Mouse (Mus musculus) hindbrain, embryonic 16.5 days (tissue): ENCODE measurements around the gene Wipf1. TPM values are rescaled to one million over a fixed set of nuclear protein-coding genes. Genes with fewer than 3 reads are reported as not detected.

Experiments used
- ATAC-seq: fragments of 200-750 bp; cut with Nextera tagmentation; 2 replicates; pipeline ENCODE4 v1.8.0; 2017; ENCODE audit warnings: moderate TSS enrichment, moderate library complexity
- H3K27ac ChIP-seq: fragments of 300-500 bp; sonication (generic); 2 replicates; pipeline ENCODE4 v1.5.1; 2014; ENCODE audit warnings: low read depth, mild to moderate bottlenecking, control low read depth, low read length, moderate library complexity
- H3K27me3 ChIP-seq: fragments of 300-500 bp; sonication (generic); replicated peaks from 2 replicates; pipeline ENCODE4 v1.6.1; 2014; ENCODE audit warnings: low read length; ENCODE audit not compliant: control insufficient read depth, insufficient read depth
- H3K36me3 ChIP-seq: fragments of 300-500 bp; sonication (generic); 2 replicates; pipeline ENCODE4 v1.6.1; 2014; ENCODE audit warnings: mild to moderate bottlenecking, low read length, moderate library complexity, mixed read lengths; ENCODE audit not compliant: control insufficient read depth, insufficient read depth
- H3K4me1 ChIP-seq: fragments of 300-500 bp; sonication (generic); 2 replicates; pipeline ENCODE4 v1.6.1; 2014; ENCODE audit warnings: low read depth, low read length; ENCODE audit not compliant: control insufficient read depth, insufficient read depth
- H3K4me2 ChIP-seq: fragments of 300-500 bp; sonication (generic); 2 replicates; pipeline ENCODE4 v1.6.1; 2014; ENCODE audit warnings: mild to moderate bottlenecking, low read length, control low read depth, moderate library complexity
- H3K4me3 ChIP-seq: fragments of 300-500 bp; sonication (generic); 2 replicates; pipeline ENCODE4 v1.5.1; 2014; ENCODE audit warnings: mild to moderate bottlenecking, low read length, control low read depth, moderate library complexity
- H3K9ac ChIP-seq: fragments of 300-500 bp; sonication (generic); 2 replicates; pipeline ENCODE4 v1.6.1; 2014; ENCODE audit warnings: low read depth, mild to moderate bottlenecking, control low read depth, low read length, moderate library complexity
- H3K9me3 ChIP-seq: fragments of 300-500 bp; sonication (generic); 2 replicates; pipeline ENCODE4 v1.6.1; 2014; ENCODE audit warnings: mild to moderate bottlenecking, low read length, moderate library complexity; ENCODE audit not compliant: control insufficient read depth
- WGBS: fragments of 180-500 bp; shearing (Covaris S2); extraction: QIAGEN DNeasy Blood & Tissue Kit; methylation state at CpG from one replicate; pipeline ENCODE4 v1.1.7; 2014; 5-methylcytosine and 5-hydroxymethylcytosine counted together
- polyA plus RNA-seq: library from polyadenylated mRNA; unstranded; fragments of >200 nt; fragmentation: Nextera tagmentation; extraction: Ambion mirVana; gene quantifications from 2 replicates; pipeline ENCODE4 v1.2.1, GENCODE M21; 2015

Gene Wipf1
- polyA plus RNA-seq, 1 experiment from 2014 or later = 2.4 TPM

DNA sequence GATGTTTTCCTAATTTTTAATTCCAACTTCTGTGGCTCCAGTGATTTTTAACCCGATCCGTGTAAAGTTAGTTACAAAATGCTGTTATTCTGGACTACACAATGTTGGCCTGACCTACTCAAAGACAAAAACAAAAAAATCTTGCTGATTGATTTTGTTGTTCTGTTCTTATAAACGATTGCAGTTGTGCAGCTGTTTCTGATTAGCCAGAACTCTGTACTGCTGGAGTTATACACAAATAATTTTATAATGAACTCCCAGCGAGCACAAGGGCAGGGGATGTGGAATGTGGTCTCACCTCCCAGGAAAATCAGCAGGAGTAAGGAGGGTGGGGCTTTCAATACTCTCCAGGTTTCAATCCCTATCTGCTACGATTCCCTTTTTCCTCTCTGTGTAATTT is 10.6 kb downstream of the Wipf1 start:
- Histone ChIP-seq H3K4me3 (no peak overlapping the region), H3K4me2 (no peak overlapping the region), H3K27me3 (no peaks in the 10 kb centered on the region), H3K27ac (no peak overlapping the region), H3K4me1 (peaks cover 2% of the 10 kb centered on the region; the same call in 1 of the 2 replicates), H3K9ac (no peak overlapping the region), H3K9me3 (no peaks in the 10 kb centered on the region), H3K36me3 (no peaks in the 10 kb centered on the region)
- no peak for ATAC-seq
- WGBS = 84% methylated on average over 5 of the region's 5 CpGs

GRCm38 (mm10) chr2:73518311-73518710 is 11.2 kb downstream of the Wipf1 start:
- no peak for ATAC-seq
- H3K4me2 ChIP-seq = no peak overlapping the region
- 97% methylated on average over 2 of the region's 2 CpGs for WGBS

DNA sequence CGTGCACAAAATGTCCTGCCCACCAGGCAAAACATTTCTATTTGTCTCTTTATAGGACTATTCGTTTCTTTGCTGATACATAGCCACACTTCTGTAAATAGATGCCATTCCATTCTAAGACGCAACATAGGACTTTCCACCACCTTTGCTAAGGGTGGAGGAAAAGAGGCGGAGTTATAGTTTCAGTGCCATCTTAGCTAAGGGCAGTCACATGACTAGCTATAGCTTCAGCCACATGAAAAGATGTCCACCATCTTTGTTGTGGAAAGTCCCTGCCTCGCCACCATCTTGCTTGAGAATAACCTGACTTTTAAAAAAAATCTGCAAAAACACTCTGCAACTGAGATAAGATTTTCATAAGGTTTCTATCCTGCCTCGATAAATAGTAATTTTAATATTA is 15.4 kb downstream of the Wipf1 start:
- H3K4me1 ChIP-seq = no peaks in the 10 kb centered on the region
- no peak overlapping the region for H3K4me2 ChIP-seq
- no peaks in the 10 kb centered on the region for H3K9me3 ChIP-seq
- no peak overlapping the region for H3K27ac ChIP-seq
- no peak overlapping the region for H3K4me3 ChIP-seq
- H3K9ac ChIP-seq = no peak overlapping the region
- no peaks in the 10 kb centered on the region for H3K36me3 ChIP-seq
- ATAC-seq = no peak
- WGBS = 94% methylated on average over 6 of the region's 6 CpGs
- no peaks in the 10 kb centered on the region for H3K27me3 ChIP-seq

More at GRCm38 (mm10) chr2:73518311-73518710, 11.2 kb downstream of the Wipf1 start:
- no peaks in the 10 kb centered on the region for H3K27me3 ChIP-seq
- no peak overlapping the region for H3K27ac ChIP-seq
- H3K36me3 ChIP-seq = no peaks in the 10 kb centered on the region
- peaks cover 2% of the 10 kb centered on the region; the same call in 1 of the 2 replicates for H3K4me1 ChIP-seq
- no peak overlapping the region for H3K9ac ChIP-seq
- H3K4me3 ChIP-seq = no peak overlapping the region
- no peaks in the 10 kb centered on the region for H3K9me3 ChIP-seq

GRCm38 (mm10) chr2:73513204-73513749 is 16.3 kb downstream of the Wipf1 start:
- no peak overlapping the region for H3K9ac ChIP-seq
- H3K9me3 ChIP-seq = no peaks in the 10 kb centered on the region
- H3K27me3 ChIP-seq = no peaks in the 10 kb centered on the region
- ATAC-seq = no peak
- H3K4me2 ChIP-seq = no peak overlapping the region
- H3K36me3 ChIP-seq = no peaks in the 10 kb centered on the region
- WGBS = 88% methylated on average over 2 of the region's 2 CpGs
- no peak overlapping the region for H3K4me3 ChIP-seq
- no peak overlapping the region for H3K27ac ChIP-seq
- H3K4me1 ChIP-seq = no peaks in the 10 kb centered on the region

GRCm38 (mm10) chr2:73512044-73512443 is 17.5 kb downstream of the Wipf1 start:
- Histone ChIP-seq H3K36me3 (no peaks in the 10 kb centered on the region), H3K27ac (no peak overlapping the region), H3K4me1 (no peaks in the 10 kb centered on the region), H3K9me3 (no peaks in the 10 kb centered on the region), H3K27me3 (no peaks in the 10 kb centered on the region), H3K4me2 (no peak overlapping the region), H3K4me3 (no peak overlapping the region), H3K9ac (no peak overlapping the region)
- WGBS = 94% methylated on average over 3 of the region's 3 CpGs
- ATAC-seq = no peak

- no peaks in the 10 kb centered on the region for H3K27me3 ChIP-seq
- H3K4me3 ChIP-seq = no peak overlapping the region
- no peak overlapping the region for H3K9ac ChIP-seq
- 86% methylated on average over 7 of the region's 7 CpGs for WGBS
- H3K4me1 ChIP-seq = no peaks in the 10 kb centered on the region
- no peak overlapping the region for H3K27ac ChIP-seq
- ATAC-seq = no peak
- H3K9me3 ChIP-seq = no peaks in the 10 kb centered on the region
- H3K36me3 ChIP-seq = no peaks in the 10 kb centered on the region
- H3K4me2 ChIP-seq = no peak overlapping the region
Observed at GRCm38 (mm10) chr2:73510731-73511360, 18.7 kb downstream of the Wipf1 start.

DNA sequence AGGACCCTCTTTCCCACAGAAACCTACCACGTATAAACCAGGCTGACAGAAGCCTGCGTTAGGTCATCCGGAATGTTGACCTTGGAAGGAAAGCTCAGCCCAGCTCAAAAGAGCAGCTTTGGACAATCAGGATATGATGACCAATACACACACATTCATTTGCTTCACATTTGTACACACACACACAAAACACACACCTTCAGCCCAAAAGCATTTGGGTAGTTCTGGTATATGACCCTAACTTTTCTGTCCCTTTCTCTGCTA is 19.6 kb downstream of the Wipf1 start:
- H3K27me3 ChIP-seq = no peaks in the 10 kb centered on the region
- no peaks in the 10 kb centered on the region for H3K36me3 ChIP-seq
- no peak overlapping the region for H3K4me3 ChIP-seq
- ATAC-seq = no peak
- H3K27ac ChIP-seq = no peak overlapping the region
- WGBS = 87% methylated on average over 3 of the region's 3 CpGs
- no peak overlapping the region for H3K9ac ChIP-seq
- no peaks in the 10 kb centered on the region for H3K9me3 ChIP-seq
- H3K4me1 ChIP-seq = no peaks in the 10 kb centered on the region
- no peak overlapping the region for H3K4me2 ChIP-seq

GRCm38 (mm10) chr2:73509248-73510024 is 20.1 kb downstream of the Wipf1 start:
- no peaks in the 10 kb centered on the region for H3K9me3 ChIP-seq
- ATAC-seq = no peak
- 74% methylated on average over 15 of the region's 15 CpGs for WGBS

DNA sequence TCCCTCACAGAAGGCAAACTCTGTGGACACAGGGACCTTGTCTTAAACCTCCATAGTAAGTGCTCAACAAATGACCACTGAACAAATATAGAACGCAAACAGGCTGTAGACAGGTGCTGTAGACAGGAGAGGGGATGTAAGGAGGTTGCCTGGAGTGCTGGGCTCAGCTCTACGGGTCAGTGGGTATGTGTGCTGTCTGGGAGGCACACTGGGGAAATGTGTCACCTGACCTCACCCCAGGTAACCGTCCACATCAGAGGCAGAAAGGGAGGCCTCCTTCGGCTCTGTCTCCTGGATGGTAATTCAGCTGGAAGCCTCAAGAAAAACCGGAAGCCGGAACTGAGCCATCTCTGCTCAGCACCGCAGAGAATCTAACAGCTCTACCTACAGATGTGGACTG is 21.6 kb downstream of the Wipf1 start:
- Histone ChIP-seq H3K27me3 (no peaks in the 10 kb centered on the region), H3K27ac (no peak overlapping the region), H3K4me2 (no peak overlapping the region), H3K4me3 (no peak overlapping the region), H3K36me3 (no peaks in the 10 kb centered on the region), H3K9me3 (no peaks in the 10 kb centered on the region), H3K9ac (no peak overlapping the region), H3K4me1 (no peaks in the 10 kb centered on the region)
- 79% methylated on average over 7 of the region's 7 CpGs for WGBS
- ATAC-seq = no peak

More at GRCm38 (mm10) chr2:73509248-73510024, 20.1 kb downstream of the Wipf1 start:
- H3K9ac ChIP-seq = no peak overlapping the region
- no peaks in the 10 kb centered on the region for H3K27me3 ChIP-seq
- no peaks in the 10 kb centered on the region for H3K36me3 ChIP-seq
- peak overlapping the region; percentile 12; the same call in 1 of the 2 replicates for H3K27ac ChIP-seq
- no peak overlapping the region for H3K4me3 ChIP-seq
- no peak overlapping the region for H3K4me2 ChIP-seq
- no peaks in the 10 kb centered on the region for H3K4me1 ChIP-seq
